Mouse (Mus musculus) small intestine, adult 2 months (tissue): ENCODE results near the gene Spata2l.

Source experiments
- CTCF ChIP-seq: fragments of 200-500 bp; IDR thresholded peaks from 2 replicates; pipeline ENCODE4 v1.5.1; 2012; ENCODE audit warnings: low read depth, mild to moderate bottlenecking, control low read depth, inconsistent platforms, low read length, moderate library complexity, mixed read lengths; ENCODE audit not compliant: insufficient replicate concordance, insufficient read length; ENCODE audit errors: extremely low read depth
- POLR2A ChIP-seq: fragments of 200-500 bp; IDR thresholded peaks from 2 replicates; pipeline ENCODE4 v1.6.1; 2012; ENCODE audit warnings: low read depth, mild to moderate bottlenecking, control low read depth, inconsistent platforms, low read length, moderate library complexity

DNA sequence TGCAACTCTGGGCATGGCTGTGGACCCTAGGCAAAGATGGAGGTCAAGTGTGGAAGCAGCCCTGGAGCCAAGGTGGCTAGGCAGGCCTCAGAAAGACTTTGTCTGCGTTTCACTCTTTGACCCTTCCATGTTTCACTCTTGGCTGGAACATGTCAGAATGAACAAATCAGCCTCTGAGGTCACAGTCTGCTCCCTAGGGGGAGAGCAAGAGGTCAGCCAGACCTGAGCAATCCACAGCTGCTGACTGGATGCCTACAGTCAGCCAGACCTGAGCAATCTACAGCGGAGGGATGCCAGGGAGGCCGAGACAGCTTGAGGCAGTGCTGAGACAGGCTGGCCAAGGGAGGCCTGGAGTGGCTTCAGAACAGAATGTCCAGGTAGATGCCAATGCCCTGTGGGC lies 54.6 kb downstream of the Spata2l start:
- no peak for TF ChIP-seq CTCF
- TF ChIP-seq POLR2A, result no peak
